Mouse (Mus musculus): ENCODE results near the gene Adgra1.

The Adgra1 gene

DNA sequence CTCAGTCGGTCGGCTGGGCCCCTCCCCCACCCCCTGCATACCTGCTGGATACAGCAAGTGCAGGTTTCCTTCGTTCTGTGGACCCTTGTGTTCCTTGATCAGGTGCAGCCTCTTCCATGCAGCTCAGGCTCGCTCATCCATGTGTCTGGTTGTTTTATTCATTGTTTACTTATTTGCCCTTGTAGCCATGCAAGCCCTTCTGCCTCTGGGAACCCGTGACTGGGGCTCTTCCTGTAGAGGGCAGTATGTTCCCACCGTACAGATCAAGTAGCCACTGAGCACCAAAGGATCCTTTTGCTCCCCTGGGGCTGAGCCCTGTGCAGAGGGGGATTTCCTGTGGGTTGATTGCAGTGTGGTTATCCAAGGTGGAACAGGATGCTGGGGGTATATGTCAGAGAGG lies 71.7 kb downstream of the Adgra1 start:
- peak; percentile 73 for DNase-seq (ENCODE audit: low read depth, low spot score)

DNA sequence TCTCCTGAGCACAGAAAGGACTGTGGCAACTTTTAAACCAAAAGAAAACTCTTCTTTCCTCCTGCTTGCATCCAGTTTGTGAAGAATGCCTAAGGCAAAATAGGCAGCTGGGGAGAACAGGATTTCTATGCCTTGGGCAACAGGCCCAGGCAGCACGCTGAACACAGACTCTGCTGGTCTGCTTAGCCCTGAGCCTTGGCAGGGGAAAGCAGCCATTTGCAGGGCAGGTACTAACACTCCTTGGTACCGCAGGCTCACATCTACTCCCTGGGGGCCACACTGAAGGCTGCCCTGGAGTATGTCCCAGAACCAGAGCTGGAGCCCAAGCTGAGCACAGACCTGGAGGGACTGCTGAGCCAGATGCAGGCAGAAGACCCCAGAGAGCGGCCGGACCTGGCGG lies 74.2 kb downstream of the Adgra1 start:
- DNase-seq (ENCODE audit: low read depth, low spot score), result peak; percentile 68

DNA sequence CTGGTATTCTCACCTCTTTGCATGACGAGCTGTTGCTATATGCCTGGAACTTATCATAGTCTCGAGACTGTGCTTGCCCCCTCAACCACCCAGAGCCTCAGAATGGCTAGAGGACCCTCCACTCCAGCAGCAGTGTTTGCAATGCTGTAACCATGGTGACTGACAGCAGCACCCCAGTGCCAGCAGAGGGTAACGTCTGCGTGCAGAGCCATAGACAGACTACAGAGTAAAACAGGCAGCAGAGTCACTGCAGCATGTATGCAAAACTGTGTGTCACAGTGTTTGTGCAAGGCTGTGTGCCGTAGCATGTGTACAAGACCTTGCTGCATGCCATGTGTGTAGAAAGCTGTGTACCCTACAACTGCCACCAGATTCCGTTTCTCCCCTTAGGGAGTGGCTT lies 75.5 kb downstream of the Adgra1 start:
- DNase-seq (ENCODE audit: low read depth, low spot score), result no peak

DNA sequence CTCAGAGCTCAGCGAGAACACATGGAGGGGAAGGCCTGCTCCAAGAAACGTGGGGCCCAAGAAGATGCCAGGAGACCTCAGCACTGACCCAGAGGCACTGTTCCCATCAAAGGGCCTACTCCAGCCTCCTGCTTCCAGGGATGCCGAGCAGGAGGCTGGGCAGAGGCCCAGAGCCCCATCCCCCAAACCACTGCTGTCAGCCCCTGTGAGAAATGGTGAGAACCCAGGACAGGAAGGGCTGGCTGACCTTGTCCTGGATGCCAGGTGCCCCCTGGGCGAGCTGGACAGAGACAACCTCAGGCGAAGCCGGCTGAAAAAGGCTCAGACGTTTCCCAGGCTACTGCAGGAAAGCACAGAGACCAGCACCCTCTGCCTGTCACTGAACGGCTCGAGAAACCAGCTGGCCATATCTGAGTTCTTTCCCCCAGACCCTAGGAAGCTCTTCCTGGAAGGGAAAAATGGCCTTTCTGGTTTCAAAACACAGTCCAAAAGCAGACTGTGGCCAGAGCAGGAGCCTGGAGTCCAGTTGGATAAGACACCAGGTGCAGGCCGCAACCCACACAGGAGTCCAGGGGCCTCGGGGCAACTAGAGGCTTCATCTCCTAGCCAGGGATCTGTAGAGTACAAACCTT lies 76.3 kb downstream of the Adgra1 start:
- no peak for DNase-seq (ENCODE audit: low read depth, low spot score)

DNA sequence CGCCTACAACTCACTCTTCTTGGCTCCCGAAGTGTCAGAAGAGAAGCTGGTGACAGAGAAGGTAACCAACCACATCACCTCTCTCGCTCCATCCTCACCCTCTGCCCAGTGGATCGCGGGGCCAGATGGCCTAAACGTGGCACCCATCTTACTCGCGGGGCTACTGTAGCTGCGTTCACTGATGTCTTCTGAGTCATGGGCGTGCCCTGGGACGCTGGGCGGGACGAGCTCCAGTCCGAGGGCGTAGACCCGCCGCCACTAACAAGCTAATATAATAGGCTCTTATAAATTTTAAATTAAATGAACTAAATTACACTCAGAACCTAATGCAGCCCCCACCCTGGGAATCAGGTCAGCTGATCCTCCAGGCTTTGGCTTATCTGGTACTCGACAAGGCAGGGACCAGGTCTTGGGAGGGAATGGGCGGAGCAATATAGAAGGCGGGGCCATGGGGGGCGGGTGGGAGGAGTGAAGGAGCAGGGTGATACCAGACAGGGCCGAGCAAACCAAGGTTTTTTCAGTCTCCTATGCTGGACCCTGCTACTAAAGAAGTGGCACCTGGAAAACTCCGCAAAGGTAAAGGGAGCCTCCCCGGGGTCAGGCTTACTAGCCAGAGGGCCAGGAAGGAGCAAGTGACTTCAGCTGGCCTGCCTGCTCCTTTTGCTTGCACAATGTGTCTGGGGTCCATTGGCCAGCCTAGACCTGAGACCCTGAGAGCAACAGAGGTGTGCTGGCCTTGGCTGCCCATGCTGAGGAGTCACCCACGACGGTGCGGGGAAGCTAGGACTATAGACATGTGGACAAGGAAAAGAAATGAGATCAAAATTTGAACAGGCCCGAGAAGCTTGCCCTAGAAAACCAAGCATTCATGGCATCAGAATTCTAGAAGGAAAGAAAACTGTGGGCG lies 80.4 kb downstream of the Adgra1 start:
- no peak for DNase-seq (ENCODE audit: low read depth, low spot score)

DNA sequence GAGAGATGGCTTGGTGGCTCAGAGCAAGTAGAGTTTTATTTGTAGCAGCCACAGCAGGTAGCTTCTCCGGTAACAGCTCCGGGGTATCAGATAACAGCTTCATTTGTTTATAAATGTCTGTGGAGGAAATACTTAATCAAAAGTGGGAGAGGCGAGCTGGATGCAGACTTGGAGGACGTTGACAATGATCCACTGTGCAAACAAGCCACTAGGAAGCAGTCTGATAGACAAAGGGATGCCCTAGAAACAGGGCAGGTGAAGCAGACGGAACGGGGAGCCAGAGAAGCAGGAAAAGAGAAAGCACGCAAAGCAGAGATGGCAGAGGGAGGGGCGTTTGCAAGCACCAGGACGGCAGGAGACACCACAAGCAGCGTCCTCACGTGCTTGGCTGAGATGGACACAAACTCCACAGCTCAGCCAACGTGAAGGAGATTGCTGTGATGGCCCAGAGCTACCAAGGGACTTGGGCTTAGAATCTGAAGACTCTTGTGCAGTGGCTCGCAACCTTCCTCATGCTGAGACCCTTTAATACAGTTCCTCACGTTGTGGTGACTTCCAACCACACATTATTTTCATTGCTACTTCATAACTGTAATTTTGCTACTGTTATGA lies 81.8 kb downstream of the Adgra1 start:
- DNase-seq (ENCODE audit: low read depth, low spot score), result no peak

DNA sequence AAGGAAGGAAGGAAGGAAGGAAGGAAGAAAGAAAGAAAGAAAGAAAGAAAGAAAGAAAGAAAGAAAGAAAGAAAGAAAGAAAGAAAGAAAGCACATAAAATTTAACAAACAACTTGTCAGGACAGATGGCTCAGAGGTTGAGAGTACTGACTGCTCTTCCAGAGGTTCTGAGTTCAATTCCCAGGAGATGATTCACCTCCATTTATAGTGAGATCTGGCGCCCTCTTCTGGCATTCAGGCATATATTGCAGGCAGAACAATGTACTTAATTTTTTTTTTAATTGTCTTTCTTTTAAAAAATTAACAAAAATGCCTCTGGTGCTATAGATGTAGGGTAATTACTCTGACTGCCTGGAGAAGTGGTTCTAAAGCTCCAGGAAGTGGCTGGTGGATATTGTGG lies 82.4 kb downstream of the Adgra1 start:
- peak; percentile 66 for DNase-seq (ENCODE audit: low read depth, low spot score)

DNA sequence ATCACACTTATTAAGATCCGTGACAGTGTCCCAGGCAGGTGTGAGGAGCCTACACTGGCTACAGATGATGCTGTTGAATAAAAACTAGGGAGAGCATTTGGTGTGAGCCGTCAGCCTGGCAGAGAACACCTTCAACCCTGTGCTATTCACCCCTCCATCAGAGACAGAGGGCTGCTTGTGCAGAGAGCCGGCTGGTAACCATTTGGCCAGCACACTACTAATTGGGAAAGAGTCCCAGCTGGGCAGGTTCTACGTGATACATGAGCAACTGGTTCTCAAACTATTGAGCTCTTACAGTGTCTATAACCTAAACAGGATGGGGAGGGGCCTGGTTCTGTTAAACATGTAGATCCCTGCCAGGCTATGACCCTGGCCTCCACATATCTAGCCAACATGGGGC lies 84.3 kb downstream of the Adgra1 start:
- no peak for DNase-seq (ENCODE audit: low read depth, low spot score)

Measured in brain, adult 2 months (tissue).